In the genomic region with DNA sequence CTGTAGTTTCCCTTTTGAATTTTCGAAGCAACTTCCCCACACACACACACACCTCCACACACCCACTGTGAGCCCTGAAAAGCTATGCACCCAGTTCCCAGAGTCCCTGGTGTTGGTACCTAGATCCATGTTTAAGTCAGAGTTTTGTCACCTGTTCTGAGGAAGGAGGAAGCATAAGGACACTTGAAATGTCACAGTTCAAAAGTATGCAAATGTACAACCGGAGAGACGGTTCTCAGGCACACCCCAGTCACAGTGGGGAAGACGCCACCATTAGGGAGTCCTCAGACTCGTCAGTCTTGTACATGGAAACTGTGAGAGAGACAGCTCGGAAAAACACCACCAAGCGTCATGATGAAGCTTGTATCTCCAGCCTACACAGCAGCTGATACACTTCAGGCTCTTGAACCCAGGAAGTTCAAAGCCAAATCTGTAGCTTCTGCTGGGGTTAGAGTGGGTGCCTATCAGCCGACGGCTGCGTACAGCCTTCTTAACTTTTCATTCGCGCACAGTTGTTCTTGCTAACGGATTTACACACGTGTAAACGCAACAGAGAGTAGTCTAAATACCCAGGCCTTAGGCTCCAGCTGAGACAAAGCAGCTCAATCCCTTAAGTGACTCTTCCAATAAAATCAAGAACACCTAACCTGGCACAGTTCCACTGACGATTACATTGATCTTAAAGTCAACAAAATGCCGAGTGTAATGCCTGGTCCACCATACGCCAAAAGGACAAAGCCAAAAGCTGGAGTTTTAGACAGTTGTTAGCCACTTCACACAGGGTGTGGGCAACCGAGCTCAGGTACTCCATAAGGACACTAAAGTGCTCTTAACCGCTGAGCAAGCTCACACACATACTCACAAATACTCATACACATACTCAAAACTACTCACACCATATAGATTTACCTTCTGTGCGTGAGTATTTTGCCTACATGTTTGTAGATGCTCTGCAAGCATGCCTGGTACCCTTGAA, we compare ENCODE assay signal across 21 mouse cellular contexts. TPM values are rescaled to one million over a fixed set of nuclear protein-coding genes. Genes with fewer than 3 reads are reported as not detected.
DNase-seq lines count a peak whose midpoint lies in the region; ATAC-seq and TF ChIP-seq lines count a peak whose summit lies in the region.
"Had no signal": no experiment of that assay in that cellular context is flagged by ENCODE, and none has a peak within 500 bp of the region (broad histone marks: within the 10 kb centered on the region; RNA-seq: fewer than 3 reads in every experiment).

No protein-coding gene starts in this region.

- no peak for TF ChIP-seq CTCF in spleen, adult 2 months (IDR thresholded peaks at IDR 0.05; ENCODE audit: extremely low read depth, insufficient read depth, insufficient read length, insufficient replicate concordance)
- no peak for TF ChIP-seq CTCF in small intestine, adult 2 months (IDR thresholded peaks at IDR 0.05; ENCODE audit: extremely low read depth, insufficient read length, insufficient replicate concordance, low read depth, low read length)
- TF ChIP-seq CTCF in lung, adult 2 months (IDR thresholded peaks at IDR 0.05; ENCODE audit: insufficient read depth, low read length), result no peak

- ATAC-seq in frontal cortex, adult (ENCODE audit: low TSS enrichment), result peak; percentile 45; the same call in 1 of the 2 replicates
- ATAC-seq in activated CD4-positive, CD25-positive, alpha-beta regulatory T cell, adult 4 months, result peak; percentile 58
- no peak for ATAC-seq in midbrain, embryonic 14.5 days (ENCODE audit: low FRiP score, low TSS enrichment)
- ATAC-seq: forebrain, embryonic 14.5 days; midbrain, embryonic 16.5 days had no signal

- H3K9ac ChIP-seq in midbrain, embryonic 14.5 days (replicated peaks; ENCODE audit: low read length), result no peak overlapping the region
- H3K9ac ChIP-seq: embryonic facial prominence, embryonic 13.5 days; heart, embryonic 12.5 days; hindbrain, embryonic 15.5 days had no signal

- H3K27ac ChIP-seq in spleen, adult 2 months (ENCODE audit: insufficient read depth, low read length), result peak overlapping the region; percentile 62
- peak overlapping the region; percentile 53 for H3K27ac ChIP-seq in small intestine, adult 2 months (ENCODE audit: insufficient read depth, low read depth, low read length)
- H3K27ac ChIP-seq in midbrain, embryonic 14.5 days (replicated peaks; ENCODE audit: low read depth, low read length), result no peak overlapping the region
- H3K27ac ChIP-seq: embryonic facial prominence, embryonic 13.5 days; hindbrain, embryonic 15.5 days had no signal

- DNase-seq in frontal cortex, postnatal 25 days (ENCODE audit: low spot score in 2 of 2), result no peak
- peak; percentile 55 to 65 for DNase-seq in spleen, adult 2 months (ENCODE audit: low read depth in 1 of 2, low spot score in 2 of 2)
- DNase-seq in spleen, postnatal 14 days (ENCODE audit: low spot score in 2 of 2), result no peak
- no peak for DNase-seq in lung, adult 2 months
- DNase-seq in midbrain, embryonic 14.5 days, result no peak
- DNase-seq: adrenal gland, postnatal 14 days; cerebellum, adult 11 months; cerebellum, postnatal 10 days; kidney, adult 2 months; kidney, postnatal 10 days; lung, adult 18-20 months had no signal

- H3K27me3 ChIP-seq in spleen, adult 2 months (ENCODE audit: control insufficient read depth, insufficient read depth, low read length), result no peaks in the 10 kb centered on the region
- H3K27me3 ChIP-seq in small intestine, adult 2 months (ENCODE audit: control insufficient read depth, insufficient read depth, low read length), result no peaks in the 10 kb centered on the region
- no peaks in the 10 kb centered on the region for H3K27me3 ChIP-seq in midbrain, embryonic 14.5 days (ENCODE audit: control insufficient read depth, insufficient read depth, low read length)
- H3K27me3 ChIP-seq: heart, embryonic 12.5 days; hindbrain, embryonic 15.5 days had no signal

- H3K4me2 ChIP-seq in midbrain, embryonic 14.5 days (ENCODE audit: low read length), result no peak overlapping the region
- H3K4me2 ChIP-seq: embryonic facial prominence, embryonic 13.5 days; heart, embryonic 12.5 days; hindbrain, embryonic 15.5 days; liver, embryonic 11.5 days had no signal

- H3K9me3 ChIP-seq in midbrain, embryonic 14.5 days (ENCODE audit: control insufficient read depth, low read length), result no peaks in the 10 kb centered on the region
- H3K9me3 ChIP-seq: embryonic facial prominence, embryonic 13.5 days; heart, embryonic 12.5 days; hindbrain, embryonic 15.5 days; megakaryocyte, embryonic 14.5 days had no signal

- H3K36me3 ChIP-seq in spleen, adult 2 months (ENCODE audit: control insufficient read depth, insufficient read depth, low read length), result no peaks in the 10 kb centered on the region
- H3K36me3 ChIP-seq in small intestine, adult 2 months (ENCODE audit: control insufficient read depth, insufficient read depth, low read length), result no peaks in the 10 kb centered on the region
- H3K36me3 ChIP-seq in midbrain, embryonic 14.5 days (ENCODE audit: control insufficient read depth, insufficient read depth, low read length), result no peaks in the 10 kb centered on the region
- H3K36me3 ChIP-seq: embryonic facial prominence, embryonic 13.5 days; heart, embryonic 12.5 days; hindbrain, embryonic 15.5 days had no signal

- 59% methylated on average over 21 of the region's 21 CpGs for WGBS in spleen, adult 2 months
- WGBS in small intestine, adult 2 months, result 65% methylated on average over 21 of the region's 21 CpGs
- 66% methylated on average over 21 of the region's 21 CpGs for WGBS in lung, adult 2 months
- WGBS in midbrain, embryonic 14.5 days, result 88% methylated on average over 21 of the region's 21 CpGs

- H3K4me3 ChIP-seq in spleen, adult 2 months (ENCODE audit: extremely low read depth, insufficient read depth, insufficient read length), result peak overlapping the region; percentile 41
- no peak overlapping the region; the same call in 1 of the 2 replicates for H3K4me3 ChIP-seq in small intestine, adult 2 months (ENCODE audit: low read depth, low read length)
- no peak overlapping the region for H3K4me3 ChIP-seq in lung, adult 2 months (replicated peaks; ENCODE audit: extremely low read depth, low read depth, low read length)
- no peak overlapping the region for H3K4me3 ChIP-seq in midbrain, embryonic 14.5 days (replicated peaks; ENCODE audit: low read depth, low read length)
- H3K4me3 ChIP-seq: embryonic facial prominence, embryonic 13.5 days; heart, embryonic 12.5 days; hindbrain, embryonic 15.5 days; megakaryocyte, embryonic 14.5 days had no signal

- peaks cover 36% of the 10 kb centered on the region; the same call in 1 of the 2 replicates for H3K4me1 ChIP-seq in spleen, adult 2 months (ENCODE audit: control insufficient read depth, insufficient read depth, insufficient read length)
- H3K4me1 ChIP-seq in small intestine, adult 2 months (ENCODE audit: control insufficient read depth, insufficient read depth, insufficient read length, low read length), result peaks cover 5% of the 10 kb centered on the region; the same call in 1 of the 2 replicates
- peaks cover 3% of the 10 kb centered on the region; the same call in 1 of the 2 replicates for H3K4me1 ChIP-seq in lung, adult 2 months (ENCODE audit: control insufficient read depth, insufficient read depth, low read length)
- peaks cover 16% of the 10 kb centered on the region for H3K4me1 ChIP-seq in midbrain, embryonic 14.5 days (ENCODE audit: control insufficient read depth, insufficient read depth, low read length)

- no peak for TF ChIP-seq POLR2A in spleen, adult 2 months (IDR thresholded peaks at IDR 0.05; ENCODE audit: low read depth, low read length)
- no peak for TF ChIP-seq POLR2A in small intestine, adult 2 months (IDR thresholded peaks at IDR 0.05; ENCODE audit: low read depth, low read length)
- TF ChIP-seq POLR2A in lung, adult 2 months (IDR thresholded peaks at IDR 0.05; ENCODE audit: borderline replicate concordance, extremely low read depth, low read depth, low read length), result no peak

RNA-seq across cellular contexts. Expression of gene Pttg1, which starts 37.6 kb away (rescaled TPM):
- 11.4 and 15.6 TPM in 2 replicates for polyA plus RNA-seq in spleen, adult 2 months (2012; rRNA removed)
- polyA plus RNA-seq in activated CD4-positive, CD25-positive, alpha-beta regulatory T cell, adult 4 months (2017; shearing (Covaris generic)), result 100 to 1,000 TPM; 133 to 168 TPM
- 6.7 and 7.5 TPM in 2 replicates for polyA plus RNA-seq in small intestine, adult 2 months (2012; rRNA removed)
- polyA plus RNA-seq in lung, adult 2 months (2012; rRNA removed), result 4.3 and 15.4 TPM in 2 replicates
- 50.3 and 51.8 TPM in 2 replicates for polyA plus RNA-seq in midbrain, embryonic 14.5 days (2014; fragmentation: Nextera tagmentation; extraction: Ambion mirVana)

RNA-seq across cellular contexts. Expression of gene Slu7, which starts 45.1 kb away (rescaled TPM):
- 2.3 and 3.1 TPM in 2 replicates for polyA plus RNA-seq in spleen, adult 2 months (2012; rRNA removed)
- polyA plus RNA-seq in activated CD4-positive, CD25-positive, alpha-beta regulatory T cell, adult 4 months (2017; shearing (Covaris generic)), result 100 to 1,000 TPM; 108 to 112 TPM
- polyA plus RNA-seq in small intestine, adult 2 months (2012; rRNA removed), result 0.71 and 2.3 TPM in 2 replicates
- 3.2 and 6.0 TPM in 2 replicates for polyA plus RNA-seq in lung, adult 2 months (2012; rRNA removed)
- 64.1 and 68.6 TPM in 2 replicates for polyA plus RNA-seq in midbrain, embryonic 14.5 days (2014; fragmentation: Nextera tagmentation; extraction: Ambion mirVana)

Comparison
In these comparisons a context has a peak if more than half of its experiments do, and no peak if none do; other contexts are left out.
1. DNase-seq: peak in spleen, adult 2 months (2 of 2); none in frontal cortex, postnatal 25 days (0 of 2), spleen, postnatal 14 days (0 of 2), lung, adult 2 months (single experiment) and midbrain, embryonic 14.5 days (single experiment).